Mouse (Mus musculus) splenic B cell, adult 2 months (primary cell): ENCODE results near the gene Phb.
A peak's percentile ranks its signal among the peaks of the same experiment; 100 is the strongest.

Experiments
- DNase-seq: peaks from one replicate; pipeline ENCODE4 v3.0.0-alpha.2; 2011; ENCODE audit warnings: low read depth, low spot score
- H3K27me3 ChIP-seq: 2 replicates; pipeline ENCODE4 v1.6.1; 2012; ENCODE audit warnings: mild to moderate bottlenecking, low read length, moderate library complexity, mixed read lengths; ENCODE audit not compliant: control insufficient read depth, poor library complexity, insufficient read depth, severe bottlenecking
- H3K36me3 ChIP-seq: 2 replicates; pipeline ENCODE4 v1.6.1; 2012; ENCODE audit warnings: mild to moderate bottlenecking, low read length, moderate library complexity, mixed read lengths; ENCODE audit not compliant: control insufficient read depth, poor library complexity, insufficient read depth, severe bottlenecking

Gene Phb

DNA sequence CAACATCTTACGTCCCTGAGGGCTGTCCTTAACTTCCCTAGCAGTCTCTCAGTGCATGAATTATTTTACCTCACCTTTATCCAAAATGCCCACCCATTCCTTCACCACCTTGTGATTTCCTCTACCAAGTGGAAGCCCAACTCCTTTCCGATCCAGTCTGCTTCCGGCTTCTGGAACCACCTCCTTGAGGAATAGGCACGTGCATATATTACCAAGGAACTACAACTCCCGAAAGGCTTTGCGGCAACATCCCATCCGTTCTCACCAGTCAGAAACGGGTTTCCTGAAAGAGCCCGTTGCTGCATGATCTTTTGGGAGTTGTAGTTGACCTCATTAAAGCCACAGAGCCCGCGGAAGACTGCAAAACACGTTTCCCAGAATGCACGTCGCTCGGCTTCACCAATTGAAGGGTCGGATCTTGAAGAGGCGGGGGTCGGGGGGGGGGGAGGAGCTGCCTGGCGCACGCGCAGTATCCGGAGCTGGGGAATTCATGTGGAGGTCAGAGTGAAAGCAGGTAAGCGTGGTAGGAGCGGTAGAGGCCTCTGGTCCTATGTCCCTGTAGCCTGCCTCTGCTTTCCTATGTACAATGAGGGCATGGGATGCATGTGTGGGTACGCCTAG lies at the start of gene Phb:
Phb (plus strand) TSS at position 429 of the 621 bp plus-strand sequence.
- Histone ChIP-seq H3K36me3 (peaks cover 3% of the 10 kb centered on the region), H3K27me3 (no peaks in the 10 kb centered on the region)
- peak; percentile 98 for DNase-seq

DNA sequence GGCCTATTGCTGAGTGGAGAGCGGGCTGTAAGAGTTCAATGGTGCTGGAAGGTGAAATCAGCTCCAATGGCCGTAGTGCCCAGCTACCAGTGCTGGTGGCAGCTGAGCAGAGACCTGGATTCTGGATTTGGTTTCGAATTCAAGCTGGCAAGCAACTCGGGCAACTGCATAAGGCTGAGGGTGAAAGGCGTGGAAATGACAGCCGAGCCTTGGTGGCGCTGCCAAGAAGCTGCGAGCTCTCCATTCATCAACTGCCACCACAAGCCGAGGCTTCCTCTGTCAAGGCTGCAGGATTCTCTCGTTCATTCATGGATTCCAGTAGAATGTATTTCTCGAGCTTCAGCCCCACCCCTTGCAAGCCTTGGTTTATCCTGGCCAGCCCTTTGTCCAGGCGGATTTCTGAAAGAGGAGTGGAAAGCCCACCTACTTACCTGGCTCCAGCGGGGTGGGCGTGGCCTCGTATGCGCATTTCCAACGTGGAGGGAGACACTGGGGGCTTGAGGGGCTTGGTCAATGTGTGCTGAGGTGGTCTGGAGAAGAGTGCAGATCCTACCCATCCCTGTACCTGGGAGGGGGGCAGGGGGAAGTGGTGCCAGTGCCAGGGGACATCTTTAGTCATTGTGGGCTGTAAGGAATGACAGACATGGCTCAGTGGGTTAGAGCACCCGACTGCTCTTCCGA lies 48.8 kb upstream of the Phb start:
- Histone ChIP-seq H3K27me3 (no peaks in the 10 kb centered on the region), H3K36me3 (no peaks in the 10 kb centered on the region)
- no peak for DNase-seq

DNA sequence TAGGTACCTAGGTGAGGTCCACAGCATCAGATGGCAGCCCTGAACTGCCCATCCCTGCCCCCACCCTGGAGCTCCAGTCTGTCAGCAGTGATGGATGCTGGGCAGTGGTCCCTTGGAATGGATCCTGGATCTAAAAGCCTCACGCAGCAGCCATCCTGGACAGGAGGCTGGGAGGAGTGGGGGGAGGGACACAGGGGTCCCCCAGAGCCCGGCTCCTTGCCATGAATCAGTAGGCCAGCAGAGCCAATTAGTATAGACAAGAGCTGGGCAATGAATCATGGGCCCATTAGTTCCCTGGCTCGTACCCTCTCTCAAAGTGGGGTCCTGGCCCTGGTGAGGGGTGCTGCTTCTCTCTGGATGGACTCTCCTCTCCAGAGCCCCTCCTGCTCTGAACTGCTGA lies 47.7 kb upstream of the Phb start:
- no peaks in the 10 kb centered on the region for H3K27me3 ChIP-seq
- no peak for DNase-seq
- no peaks in the 10 kb centered on the region for H3K36me3 ChIP-seq

DNA sequence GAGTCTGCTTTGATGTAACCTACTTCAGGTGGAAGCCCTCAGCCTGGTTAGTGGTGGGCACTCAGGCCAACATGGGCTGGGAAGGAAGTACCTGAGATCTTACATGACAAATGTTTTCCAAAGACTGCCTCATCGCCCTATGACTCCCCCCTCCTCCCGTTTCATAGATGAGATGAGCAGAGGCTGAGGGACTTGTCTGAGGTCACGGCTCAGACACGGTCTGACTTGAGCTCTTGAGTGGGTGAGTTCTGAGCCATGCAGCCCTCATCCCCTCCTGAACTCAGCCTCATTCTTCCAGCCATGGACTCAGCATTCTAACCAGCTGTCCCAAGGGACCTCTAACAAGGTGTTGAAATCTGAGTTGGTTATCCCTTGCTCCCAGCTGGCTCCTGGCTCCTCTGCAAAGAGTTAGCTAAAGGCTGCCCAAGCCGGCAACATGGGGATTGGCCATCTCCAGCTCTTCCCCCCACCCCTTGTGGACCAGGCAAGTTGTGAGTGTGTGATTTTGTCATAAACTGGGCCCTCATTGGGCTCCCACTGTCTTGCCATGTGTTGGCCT lies 46.8 kb upstream of the Phb start:
- Histone ChIP-seq H3K36me3 (no peaks in the 10 kb centered on the region), H3K27me3 (no peaks in the 10 kb centered on the region)
- no peak for DNase-seq

DNA sequence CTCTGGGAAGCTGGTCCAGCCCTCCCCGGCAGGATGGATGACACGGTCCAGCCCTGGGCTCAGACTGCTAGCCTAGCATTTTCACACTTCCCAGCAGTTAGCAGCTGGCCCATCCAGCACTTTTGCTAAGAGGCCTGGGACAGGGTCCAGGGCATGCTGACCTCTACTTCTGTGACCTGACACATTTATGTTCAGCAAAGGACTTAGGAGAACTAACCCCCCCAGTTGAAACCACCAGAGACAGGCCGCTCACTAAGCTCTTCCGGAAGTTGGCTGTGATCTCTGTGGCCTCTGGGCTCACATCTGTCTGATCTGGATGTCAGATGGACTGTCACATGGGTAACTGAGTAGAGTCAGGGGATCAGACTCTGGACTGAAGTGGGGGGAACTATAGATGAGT lies 45.7 kb upstream of the Phb start:
- H3K27me3 ChIP-seq: no peaks in the 10 kb centered on the region
- no peak for DNase-seq
- H3K36me3 ChIP-seq: no peaks in the 10 kb centered on the region

DNA sequence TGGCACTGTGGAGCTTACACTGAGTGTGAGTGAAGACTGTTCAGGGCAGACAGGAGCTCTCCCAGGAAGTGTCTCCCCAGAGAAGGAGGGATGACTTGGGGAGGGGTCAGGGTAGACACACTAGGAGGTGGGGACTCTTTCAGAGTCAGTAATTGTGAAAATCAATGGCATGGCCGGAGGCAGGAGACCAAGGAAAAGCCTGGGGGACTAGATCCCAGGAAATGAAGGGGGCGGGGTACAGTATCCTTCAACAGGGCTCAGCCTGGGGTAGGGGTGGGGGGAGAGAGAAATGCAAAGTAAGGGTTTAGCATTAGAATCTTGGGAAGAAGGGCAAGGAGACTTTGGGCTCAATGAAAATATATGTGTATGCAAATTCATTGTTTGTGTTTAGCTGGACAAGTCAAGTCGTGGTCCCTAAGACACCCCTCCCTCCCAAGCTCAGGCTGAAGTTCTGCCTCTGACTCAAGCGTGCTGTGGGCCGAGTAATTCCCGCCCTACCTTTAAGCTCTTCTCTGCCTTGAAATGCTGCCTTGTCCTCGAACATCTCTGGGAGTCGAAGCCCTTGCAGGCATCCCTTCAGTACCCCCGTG lies 45.1 kb upstream of the Phb start:
- no peak for DNase-seq
- no peaks in the 10 kb centered on the region for H3K27me3 ChIP-seq
- H3K36me3 ChIP-seq: no peaks in the 10 kb centered on the region

DNA sequence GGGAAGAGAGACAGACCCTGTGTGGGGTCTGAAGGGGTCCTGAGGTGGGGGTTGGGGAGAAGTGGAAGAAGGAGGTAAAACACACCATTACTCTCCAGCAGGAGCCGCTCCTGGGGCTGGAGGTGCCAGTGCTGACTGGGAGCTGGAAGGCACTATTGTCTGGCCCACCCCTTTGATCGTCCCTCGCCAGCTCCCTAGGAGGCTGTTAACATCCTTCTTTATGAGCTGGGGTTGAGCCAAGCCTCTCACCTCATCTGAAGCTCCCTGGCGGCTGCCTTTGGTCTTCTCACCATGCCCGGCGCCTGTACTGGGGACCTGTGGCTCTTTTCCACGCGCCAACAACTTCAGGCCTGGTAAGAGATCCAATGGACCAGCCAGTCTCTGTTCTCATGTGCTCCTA lies 44.3 kb upstream of the Phb start:
- DNase-seq: no peak

DNA sequence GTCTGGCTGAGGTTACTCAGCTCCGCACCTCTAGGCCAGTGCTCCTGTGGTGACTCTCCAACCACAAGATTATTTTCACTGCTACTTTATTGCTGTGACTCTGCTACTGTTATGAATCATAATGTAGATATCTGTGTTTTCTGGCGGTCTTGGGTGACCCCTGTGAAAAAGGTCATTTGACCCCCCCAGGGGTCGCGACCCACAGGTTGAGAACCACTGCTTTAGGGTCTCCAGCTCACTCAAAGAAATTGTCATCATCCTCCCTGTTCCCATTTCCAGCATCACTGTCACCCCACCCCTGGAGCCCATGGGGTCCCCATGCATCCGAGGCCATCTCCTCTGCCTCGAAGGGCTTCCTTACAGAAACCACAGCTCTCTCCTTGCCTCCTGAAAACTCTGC lies 36.2 kb upstream of the Phb start:
- DNase-seq: no peak
- Histone ChIP-seq H3K27me3 (no peaks in the 10 kb centered on the region), H3K36me3 (no peaks in the 10 kb centered on the region)

More for the DNA sequence above, 44.3 kb upstream of the Phb start:
- Histone ChIP-seq H3K27me3 (no peaks in the 10 kb centered on the region), H3K36me3 (no peaks in the 10 kb centered on the region)

DNA sequence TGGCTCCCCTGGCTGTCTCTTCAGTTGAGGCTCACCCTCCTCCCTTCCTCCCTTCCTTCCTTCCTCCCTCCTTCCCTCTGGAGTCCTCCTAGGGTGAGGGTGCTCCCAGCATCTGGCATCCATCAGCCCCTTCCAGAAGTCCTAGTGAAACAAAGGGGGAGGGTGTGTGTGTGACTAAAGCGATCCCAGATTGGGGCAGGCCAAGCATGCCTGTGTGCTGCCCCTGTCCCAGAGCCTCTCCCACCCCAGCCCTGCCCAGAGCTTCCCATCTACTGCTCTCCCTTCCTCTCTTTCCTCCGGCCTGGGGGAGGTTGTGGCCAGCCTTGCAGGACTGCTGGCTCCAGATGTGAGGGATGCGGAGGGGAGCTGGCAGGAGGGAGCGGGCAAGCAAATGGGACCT lies 35.5 kb upstream of the Phb start:
- H3K36me3 ChIP-seq: no peaks in the 10 kb centered on the region
- no peak for DNase-seq
- no peaks in the 10 kb centered on the region for H3K27me3 ChIP-seq

DNA sequence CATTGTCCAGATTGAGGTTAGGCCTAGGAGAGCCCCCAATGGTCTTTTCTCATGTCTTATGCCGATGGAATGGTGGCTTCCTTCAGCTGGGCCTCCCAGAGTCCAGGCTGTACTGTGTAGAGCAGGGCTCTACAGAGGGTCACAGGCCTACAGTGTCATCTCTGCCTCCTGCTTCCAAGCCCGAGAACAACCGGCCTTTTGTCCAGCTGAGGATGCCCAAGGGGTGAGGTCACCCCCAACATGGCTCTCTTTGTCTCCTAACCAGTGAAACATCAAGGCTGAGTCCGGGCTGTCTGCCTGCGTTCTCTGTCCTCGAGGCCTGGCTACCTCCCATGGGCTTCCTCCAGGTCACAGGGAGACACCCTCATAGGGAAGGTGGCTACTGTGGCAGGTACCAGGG lies 34.3 kb upstream of the Phb start:
- H3K27me3 ChIP-seq: no peaks in the 10 kb centered on the region
- DNase-seq: no peak
- H3K36me3 ChIP-seq: no peaks in the 10 kb centered on the region

DNA sequence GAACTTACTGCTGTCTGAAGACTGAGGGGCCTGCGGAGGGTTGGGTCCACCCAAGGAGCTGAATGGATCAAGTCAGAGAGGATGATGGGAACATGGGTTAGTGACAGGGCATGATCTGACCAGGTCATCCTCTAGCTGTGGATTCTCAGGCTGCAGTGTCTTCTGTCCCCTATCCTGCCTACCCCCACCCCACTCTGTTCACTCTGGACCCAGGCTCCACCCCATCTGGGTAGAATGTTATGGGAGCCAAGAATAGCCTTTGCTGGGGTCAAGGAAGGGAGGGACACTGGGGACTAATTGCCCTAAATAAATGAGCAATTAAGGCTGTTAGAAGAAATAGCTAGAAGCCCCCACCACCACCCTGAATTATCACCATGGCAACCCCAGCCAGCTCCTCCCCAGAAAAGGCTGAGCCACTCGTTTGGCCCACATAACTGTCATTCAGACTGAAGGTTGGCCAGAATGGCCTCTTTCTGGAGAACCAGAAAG lies 33.2 kb upstream of the Phb start:
- H3K27me3 ChIP-seq: no peaks in the 10 kb centered on the region
- no peaks in the 10 kb centered on the region for H3K36me3 ChIP-seq
- no peak for DNase-seq

DNA sequence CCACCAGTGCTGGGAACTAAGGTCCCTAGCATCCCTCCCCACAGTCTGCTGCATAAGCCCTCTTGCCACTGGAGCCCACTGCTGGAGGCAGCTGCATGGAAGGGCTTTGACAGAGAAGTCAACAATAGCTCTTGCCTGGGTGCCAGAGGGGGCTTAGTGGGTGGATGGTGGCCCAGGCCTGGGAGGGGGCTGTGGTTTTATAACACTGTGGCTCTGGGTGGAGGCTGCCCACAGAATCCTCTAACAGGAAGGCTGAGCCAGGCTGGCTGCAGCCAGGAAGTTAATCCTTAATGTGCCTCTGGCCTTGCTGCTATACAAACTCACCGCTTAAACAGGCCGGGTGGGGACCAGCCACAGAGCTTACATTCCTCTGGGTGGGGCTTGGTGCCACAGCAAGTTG lies 31.7 kb upstream of the Phb start:
- no peaks in the 10 kb centered on the region for H3K27me3 ChIP-seq
- no peaks in the 10 kb centered on the region for H3K36me3 ChIP-seq
- no peak for DNase-seq

DNA sequence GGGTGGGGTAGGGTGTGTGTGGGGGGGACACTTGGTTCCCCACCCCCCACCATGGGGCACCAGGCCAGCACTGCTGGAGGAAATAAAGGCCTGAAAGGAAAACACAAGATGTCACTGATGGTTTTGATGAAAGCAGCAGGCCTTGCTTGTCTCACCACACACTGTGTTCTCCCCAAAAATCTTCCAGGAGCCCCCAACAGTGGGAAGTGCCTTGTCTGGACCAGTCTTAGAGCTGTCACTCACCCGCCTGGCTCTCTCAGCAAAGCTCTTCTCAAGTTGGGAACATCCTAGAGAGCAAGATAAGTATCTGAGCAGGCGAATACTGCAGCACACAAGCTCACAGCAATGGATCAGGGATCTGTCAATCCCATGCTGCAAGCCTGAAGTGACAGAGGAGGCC lies 26.0 kb upstream of the Phb start:
- Histone ChIP-seq H3K36me3 (no peaks in the 10 kb centered on the region), H3K27me3 (no peaks in the 10 kb centered on the region; the same call in 1 of the 2 replicates)
- no peak for DNase-seq

DNA sequence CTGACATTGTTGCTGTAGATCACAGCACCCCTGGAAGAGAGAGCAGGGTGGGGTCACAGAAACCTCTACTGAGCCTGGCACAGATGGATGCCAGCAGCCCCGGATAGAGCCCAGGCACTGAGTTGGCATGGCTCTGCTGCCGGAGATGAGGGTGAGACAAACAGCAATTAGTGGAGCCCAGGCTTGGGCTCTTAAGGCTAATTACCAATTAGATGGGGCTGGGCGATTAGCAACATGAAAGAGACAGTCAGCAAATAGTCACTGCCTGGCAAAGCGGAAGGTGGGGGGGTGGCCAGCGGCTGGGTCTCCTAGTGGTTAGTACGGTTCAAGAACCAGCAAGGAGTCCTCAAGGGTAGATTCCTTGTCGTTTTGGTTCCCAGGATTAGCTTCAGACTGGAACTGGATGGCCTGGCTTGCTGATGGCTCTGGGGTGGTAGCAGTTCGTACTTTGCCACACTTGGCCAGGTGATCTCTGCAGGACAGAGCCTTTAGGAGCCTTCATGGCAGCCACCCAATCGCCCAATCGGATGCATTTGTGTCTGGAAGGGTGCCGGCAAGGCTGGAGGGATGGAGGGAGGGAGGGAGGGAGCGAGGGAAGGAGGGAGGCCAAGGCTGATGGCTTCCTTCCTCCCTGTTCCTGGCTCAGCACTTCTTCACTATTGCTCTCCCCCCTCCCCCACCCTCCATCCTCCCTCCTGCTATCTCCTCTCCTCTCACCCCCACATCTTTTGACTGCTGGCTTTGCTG lies 24.1 kb upstream of the Phb start:
- Histone ChIP-seq H3K27me3 (no peaks in the 10 kb centered on the region; the same call in 1 of the 2 replicates), H3K36me3 (no peaks in the 10 kb centered on the region)
- DNase-seq: no peak

DNA sequence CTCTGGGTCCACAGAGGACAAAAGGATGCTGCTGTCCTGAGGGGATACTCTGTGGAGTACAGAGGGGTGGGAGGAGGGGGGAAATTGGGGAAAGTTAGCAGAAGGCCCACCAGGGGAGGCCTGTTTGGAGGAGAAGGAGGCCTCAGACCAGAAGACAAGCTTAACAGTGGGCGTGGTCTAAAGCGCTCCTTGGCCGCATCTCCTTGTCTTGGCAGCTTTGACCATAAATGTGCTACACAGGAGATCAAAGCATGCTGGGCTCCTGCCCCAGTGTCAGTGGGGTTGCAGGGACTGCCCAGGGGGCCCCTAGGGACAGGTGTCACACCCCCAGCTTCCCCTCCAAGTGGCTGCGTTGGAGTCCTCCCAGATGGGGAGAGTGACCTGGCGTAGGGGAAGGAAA lies 22.9 kb upstream of the Phb start:
- no peaks in the 10 kb centered on the region for H3K36me3 ChIP-seq
- no peak for DNase-seq
- H3K27me3 ChIP-seq: no peaks in the 10 kb centered on the region; the same call in 1 of the 2 replicates
